In the genomic region with DNA sequence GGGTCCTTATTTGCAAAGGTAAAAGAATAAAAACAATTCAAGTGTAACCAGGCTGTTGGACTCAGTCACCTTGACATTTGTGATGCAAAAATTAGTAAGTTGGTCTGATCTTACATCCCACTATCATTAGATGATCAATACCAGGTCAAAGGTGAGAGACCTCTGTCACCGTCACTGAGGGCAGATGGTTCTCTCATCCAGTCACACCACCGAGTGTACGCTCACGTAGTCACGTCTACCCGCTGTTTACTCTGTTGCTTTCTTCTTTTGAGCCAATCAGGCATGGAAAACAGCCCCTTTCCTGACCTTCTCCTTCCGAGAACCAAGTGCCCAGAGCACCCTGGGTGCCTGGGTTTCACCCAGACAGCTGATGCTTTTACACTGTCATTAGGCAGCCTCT, we compare ENCODE assay signal across 28 mouse cellular contexts. TPM values are rescaled to one million over a fixed set of nuclear protein-coding genes. Genes with fewer than 3 reads are reported as not detected.
"Had no signal": no experiment of that assay in that cellular context is flagged by ENCODE, and none has a peak within 500 bp of the region (broad histone marks: within the 10 kb centered on the region; RNA-seq: fewer than 3 reads in every experiment).

No protein-coding gene starts in this region.

- H3K27me3 ChIP-seq: limb, embryonic 12.5 days; limb, embryonic 15.5 days; midbrain, embryonic 12.5 days; neural tube, embryonic 12.5 days; stomach, embryonic 15.5 days had no signal

- DNase-seq: kidney, adult 18-20 months; kidney, adult 9 months; kidney, postnatal 14 days; kidney, postnatal 4 days; left cerebral cortex, postnatal 4 days; lung, embryonic 14.5 days; retina, postnatal 1 day; right cerebral cortex, postnatal 25 days; spleen, adult 18-20 months; thymus, postnatal 25 days had no signal

- H3K36me3 ChIP-seq: limb, embryonic 12.5 days; limb, embryonic 15.5 days; midbrain, embryonic 12.5 days; neural tube, embryonic 12.5 days; stomach, embryonic 15.5 days had no signal

- H3K4me1 ChIP-seq: limb, embryonic 15.5 days; midbrain, embryonic 12.5 days; neural tube, embryonic 12.5 days; stomach, embryonic 15.5 days had no signal

- H3K4me3 ChIP-seq: limb, embryonic 12.5 days; limb, embryonic 15.5 days; midbrain, embryonic 12.5 days; neural tube, embryonic 12.5 days; stomach, embryonic 15.5 days had no signal

- H3K9me3 ChIP-seq: limb, embryonic 12.5 days; limb, embryonic 15.5 days; midbrain, embryonic 12.5 days; neural tube, embryonic 12.5 days; stomach, embryonic 15.5 days had no signal

- ATAC-seq: intestine, embryonic 16.5 days; lung, postnatal 0 days had no signal

- H3K27ac ChIP-seq: limb, embryonic 12.5 days; limb, embryonic 15.5 days; macrophage; midbrain, embryonic 12.5 days; neural tube, embryonic 12.5 days; stomach, embryonic 15.5 days had no signal

- H3K4me2 ChIP-seq: limb, embryonic 12.5 days; limb, embryonic 15.5 days; lung, embryonic 14.5 days; midbrain, embryonic 12.5 days; neural tube, embryonic 12.5 days; stomach, embryonic 15.5 days had no signal

- H3K9ac ChIP-seq: limb, embryonic 12.5 days; limb, embryonic 15.5 days; lung, embryonic 14.5 days; midbrain, embryonic 12.5 days; neural tube, embryonic 12.5 days; stomach, embryonic 15.5 days had no signal

RNA-seq across cellular contexts. Expression of a gene that starts 20.9 kb away (rescaled TPM):
- total RNA-seq: layer of hippocampus, postnatal 14 days; megakaryocyte, adult 5-6 weeks; midbrain, postnatal 0 days; neutrophil, adult 5-6 weeks had no signal
- polyA plus RNA-seq: limb, embryonic 12.5 days; lung, embryonic 14.5 days; macrophage; midbrain, embryonic 12.5 days; neural tube, embryonic 12.5 days; urinary bladder, adult 2 months had no signal

RNA-seq across cellular contexts. Expression of a gene that starts 24.2 kb away (rescaled TPM):
- total RNA-seq: layer of hippocampus, adult 18-20 months; layer of hippocampus, postnatal 14 days; left cerebral cortex, adult 8-10 months; left cerebral cortex, postnatal 14 days; left cerebral cortex, postnatal 4 days; midbrain, postnatal 0 days; neutrophil, adult 5-6 weeks had no signal
- polyA plus RNA-seq: kidney, embryonic 16.5 days; limb, embryonic 12.5 days; lung, embryonic 14.5 days; macrophage; midbrain, embryonic 12.5 days; midbrain, postnatal 0 days; neural tube, embryonic 12.5 days; urinary bladder, adult 2 months had no signal

RNA-seq across cellular contexts. Expression of a gene that starts 60.0 kb away (rescaled TPM):
- total RNA-seq: layer of hippocampus, adult 18-20 months; layer of hippocampus, postnatal 14 days; left cerebral cortex, adult 8-10 months; midbrain, postnatal 0 days had no signal
- polyA plus RNA-seq: intestine, embryonic 16.5 days; limb, embryonic 12.5 days; limb, embryonic 15.5 days; lung, embryonic 14.5 days; lung, postnatal 0 days; macrophage; midbrain, embryonic 12.5 days; midbrain, postnatal 0 days; neural tube, embryonic 12.5 days; stomach, embryonic 15.5 days; thymus, postnatal 0 days had no signal
